Mouse (Mus musculus) bone marrow macrophage, adult 2 months (primary cell): Measurements from ENCODE around the gene Vwa1.

Experiments used
- CTCF ChIP-seq: IDR thresholded peaks from 2 replicates; pipeline ENCODE4 v1.5.1; 2012; ENCODE audit warnings: low read depth, mild to moderate bottlenecking, low read length, moderate library complexity
- POLR2A ChIP-seq: IDR thresholded peaks from 2 replicates; pipeline ENCODE4 v1.6.1; 2012; ENCODE audit warnings: mild to moderate bottlenecking, low read depth, low read length, borderline replicate concordance

DNA sequence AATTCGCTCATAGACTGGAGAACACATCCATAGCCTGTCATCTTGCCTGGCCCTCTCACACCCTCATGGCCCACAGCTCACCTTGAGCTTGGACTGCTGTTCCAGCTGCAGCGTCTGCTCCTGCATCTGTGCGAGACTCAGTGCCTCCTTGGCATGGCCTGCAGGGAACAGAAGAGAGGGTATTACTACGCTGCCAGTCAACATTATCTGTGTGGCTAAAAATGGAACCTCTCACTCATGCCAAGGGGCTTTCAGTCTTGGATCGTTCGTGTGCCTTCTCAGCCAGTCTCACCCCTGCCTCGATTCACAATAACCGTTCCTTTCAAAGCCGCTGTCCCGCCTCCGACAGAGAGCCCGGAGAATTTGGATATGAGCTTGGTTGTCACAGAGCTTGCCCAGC, 17.5 kb downstream of the Vwa1 start:
- TF ChIP-seq CTCF (no peak), POLR2A (no peak)
